Mouse (Mus musculus) left cerebral cortex, adult 11 months (tissue): ENCODE data around the gene D11Wsu47e.

Experiments
- DNase-seq: peaks from one replicate; pipeline ENCODE4 v3.0.0; 2022; ENCODE audit warnings: low spot score

The D11Wsu47e gene

GRCm38 (mm10) chr11:113705966-113706652, 21.9 kb downstream of the D11Wsu47e start:
- DNase-seq, result no peak

DNA sequence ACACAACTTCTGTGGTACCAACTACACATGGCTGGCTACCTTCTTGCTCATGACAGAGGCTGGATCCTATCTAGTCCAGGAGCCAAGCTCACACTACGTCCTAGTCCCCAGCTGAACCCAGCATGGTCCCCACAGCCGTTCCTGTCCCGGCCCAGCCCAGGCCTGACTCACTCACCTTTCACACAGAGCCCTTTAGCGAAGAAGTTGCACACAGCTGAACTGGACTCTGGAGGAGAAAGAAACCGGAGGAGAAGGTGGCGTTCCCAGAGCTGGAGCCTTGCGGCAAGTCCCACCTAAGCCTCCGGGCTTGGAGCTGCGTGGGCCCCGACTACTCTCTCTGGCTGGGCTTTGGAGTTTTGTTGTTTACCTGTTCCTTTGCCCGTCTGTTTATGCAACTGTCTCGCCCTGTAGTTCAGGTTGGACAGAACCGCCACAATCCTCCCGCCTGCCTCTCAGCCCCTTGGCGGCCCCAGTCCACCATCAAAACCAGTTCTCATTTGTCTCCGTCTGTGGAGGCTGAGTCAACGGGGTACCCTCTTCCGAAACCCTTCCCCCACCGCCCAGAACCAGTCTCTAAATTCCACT, 24.5 kb downstream of the D11Wsu47e start:
- no peak for DNase-seq

- DNase-seq, result no peak
Measured at GRCm38 (mm10) chr11:113709272-113709671, 25.1 kb downstream of the D11Wsu47e start.

DNA sequence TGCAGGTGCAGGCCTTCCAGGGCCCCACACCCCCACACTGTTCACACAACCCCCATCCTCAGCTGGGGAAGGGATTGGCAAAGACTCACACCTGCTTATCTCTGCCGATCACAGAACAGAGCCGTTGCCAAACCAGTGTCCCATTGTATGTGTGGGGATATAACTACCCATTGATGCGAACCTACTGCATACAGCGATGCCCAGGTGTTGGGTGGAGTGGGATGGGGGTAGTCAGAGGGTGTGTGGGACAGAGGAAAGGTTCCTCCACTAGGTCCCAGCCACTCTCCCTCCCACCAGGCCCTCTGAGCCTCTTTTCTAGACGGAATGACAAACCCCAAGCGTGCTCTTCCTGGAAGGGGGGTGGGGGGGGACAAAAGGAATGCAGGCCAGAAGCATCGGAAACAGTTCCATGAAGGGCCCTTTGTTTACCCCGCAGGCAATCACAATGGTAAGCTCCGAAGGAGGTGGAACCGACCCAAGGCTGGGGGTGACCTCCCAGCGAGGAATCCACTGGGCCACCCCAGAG, 25.6 kb downstream of the D11Wsu47e start, which contains the start of gene Cpsf4l:
Cpsf4l (minus strand) TSS at position 287 of the 526 bp plus-strand sequence.
- no peak for DNase-seq

DNA sequence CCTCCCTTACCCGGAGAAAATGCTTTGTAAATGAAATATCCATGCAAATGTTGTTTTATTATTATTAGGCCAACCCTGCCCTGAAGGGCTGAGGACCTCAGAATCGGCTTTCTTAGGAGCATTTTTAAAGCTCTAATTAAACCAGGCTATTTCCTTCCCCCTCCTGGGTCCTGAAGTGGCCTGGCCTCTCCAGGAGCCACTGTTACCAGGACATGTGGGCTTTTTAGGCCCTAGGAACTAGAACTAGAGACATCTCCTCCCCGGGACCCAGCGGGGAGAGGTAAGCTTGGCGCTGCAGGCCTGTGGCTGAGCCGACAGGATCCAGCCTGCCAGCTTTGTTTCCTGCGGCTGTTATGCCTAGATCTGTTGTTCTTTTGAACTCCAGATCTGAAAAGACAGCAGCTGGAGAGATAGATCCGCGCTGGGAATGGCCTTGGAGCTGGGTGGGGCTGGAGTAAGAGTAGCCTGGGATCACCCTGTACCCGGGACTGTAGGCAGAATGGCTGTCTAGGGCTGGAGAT, 26.1 kb downstream of the D11Wsu47e start:
- no peak for DNase-seq

- no peak for DNase-seq
Measured at GRCm38 (mm10) chr11:113711061-113711460, 26.8 kb downstream of the D11Wsu47e start.

DNA sequence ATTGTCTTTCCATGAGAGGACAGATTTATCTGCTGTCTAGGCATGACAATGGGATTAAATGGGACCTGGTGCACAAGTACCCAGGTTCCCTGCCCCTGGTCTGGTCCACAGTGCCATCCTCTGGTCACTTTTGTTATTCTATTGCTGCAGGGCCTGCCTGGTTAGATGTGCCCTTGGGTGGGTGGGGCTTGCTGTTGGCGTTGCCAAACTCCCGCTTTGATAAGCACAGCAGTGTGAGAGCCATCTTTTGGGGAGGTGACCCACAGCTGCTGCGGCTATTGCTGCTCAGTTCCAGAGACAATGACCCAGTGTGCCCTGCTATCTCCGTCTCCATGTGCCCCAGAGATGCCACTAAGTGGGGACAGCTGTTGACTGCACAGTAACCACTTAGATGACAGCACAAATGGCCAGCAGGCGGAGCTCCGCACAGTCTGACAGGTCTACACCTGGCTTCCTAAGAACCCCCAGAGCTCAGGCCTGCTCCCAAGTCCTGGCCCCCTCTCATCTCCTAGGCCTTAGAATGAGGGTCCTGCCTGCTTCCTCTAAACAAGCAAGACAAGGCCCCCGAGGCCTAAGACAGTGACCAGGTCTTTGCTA, 31.0 kb downstream of the D11Wsu47e start:
- DNase-seq, result no peak

DNA sequence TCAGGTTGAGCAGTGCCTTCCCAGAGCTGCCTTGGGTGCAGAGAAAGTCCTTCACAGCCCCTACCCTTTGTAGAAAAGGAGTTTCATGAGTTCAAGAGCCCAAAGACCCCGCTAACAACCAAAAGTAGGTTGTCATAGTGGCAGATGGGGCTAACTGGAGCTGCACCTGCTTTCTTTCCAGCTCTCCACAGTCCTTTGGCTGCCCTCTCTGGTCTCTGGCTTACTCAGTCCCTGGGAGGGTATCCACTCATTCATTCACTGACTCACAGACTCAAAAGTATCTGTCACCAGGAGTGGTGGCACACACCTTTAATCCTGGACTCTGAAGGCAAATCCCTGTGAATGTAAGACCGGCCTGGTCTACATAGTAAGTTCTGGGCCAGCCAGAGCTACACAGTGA, 31.9 kb downstream of the D11Wsu47e start:
- no peak for DNase-seq

DNA sequence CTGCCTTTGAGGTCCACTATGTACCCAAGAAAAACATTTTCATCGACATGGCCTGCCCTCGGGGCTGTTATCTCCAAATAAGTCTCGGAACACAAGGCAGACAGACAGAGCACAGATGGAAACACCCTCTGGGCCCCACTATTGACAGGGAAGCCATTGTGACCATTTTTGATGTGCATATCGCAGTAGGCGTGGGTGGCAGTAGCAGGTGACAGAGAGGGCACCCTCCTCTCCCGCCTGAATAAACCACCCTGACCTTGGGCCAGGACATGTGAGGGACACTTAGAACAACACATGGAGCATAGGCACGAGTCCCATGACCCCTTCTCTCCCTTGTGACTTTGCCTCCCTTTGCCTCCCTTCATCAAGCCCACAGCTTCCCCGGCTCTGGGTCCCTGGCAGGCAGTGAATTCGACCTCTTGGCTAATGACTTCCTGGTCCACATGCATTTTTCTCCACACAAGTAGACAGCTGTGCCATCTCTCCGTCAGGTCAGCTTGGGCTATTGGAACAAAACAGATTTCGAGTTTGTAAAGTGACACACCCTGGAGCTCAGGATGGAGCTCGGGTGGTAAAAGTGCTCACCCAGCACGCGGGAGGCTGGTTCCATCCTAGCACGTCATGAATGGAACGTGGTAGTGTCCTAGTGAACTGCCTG, 33.7 kb downstream of the D11Wsu47e start:
- no peak for DNase-seq

DNA sequence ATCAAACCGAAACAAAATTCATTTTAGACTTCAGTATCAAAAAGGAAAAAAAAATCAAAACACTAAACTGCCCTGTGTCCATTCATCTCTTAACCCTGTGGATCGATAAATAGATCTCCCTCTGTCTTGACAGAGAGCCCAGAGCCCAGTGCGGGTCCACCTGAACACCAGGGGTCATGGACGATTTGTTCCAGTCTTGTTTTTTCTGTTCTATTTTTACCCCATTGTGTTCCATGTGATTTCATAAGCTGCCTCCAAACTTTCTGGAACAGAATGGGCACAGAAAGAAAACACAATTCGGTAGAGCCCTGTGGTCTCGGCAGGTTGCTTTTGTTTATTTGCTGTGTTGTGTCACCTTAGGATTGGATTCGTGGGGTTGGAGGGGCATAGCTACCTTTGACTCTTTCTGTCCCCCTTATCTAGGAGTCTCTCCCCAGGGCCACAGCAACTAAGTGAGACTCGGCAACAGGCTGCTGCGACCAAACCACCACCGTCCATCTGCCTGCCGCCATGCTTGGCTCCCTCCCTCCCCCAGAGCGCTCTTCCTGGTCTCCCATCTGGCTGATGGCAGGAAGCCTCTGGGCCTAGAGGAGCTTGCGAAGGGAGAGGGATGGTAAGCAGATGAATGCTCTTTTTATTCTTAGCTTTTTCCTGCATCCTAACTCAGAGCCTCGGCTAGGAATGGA, 38.3 kb downstream of the D11Wsu47e start:
- DNase-seq, result no peak

GRCm38 (mm10) chr11:113725235-113726048, 41.2 kb downstream of the D11Wsu47e start:
- DNase-seq, result no peak

GRCm38 (mm10) chr11:113726994-113727888, 43.0 kb downstream of the D11Wsu47e start:
- DNase-seq, result no peak

- no peak for DNase-seq
Measured at GRCm38 (mm10) chr11:113727992-113728391, 43.8 kb downstream of the D11Wsu47e start.

DNA sequence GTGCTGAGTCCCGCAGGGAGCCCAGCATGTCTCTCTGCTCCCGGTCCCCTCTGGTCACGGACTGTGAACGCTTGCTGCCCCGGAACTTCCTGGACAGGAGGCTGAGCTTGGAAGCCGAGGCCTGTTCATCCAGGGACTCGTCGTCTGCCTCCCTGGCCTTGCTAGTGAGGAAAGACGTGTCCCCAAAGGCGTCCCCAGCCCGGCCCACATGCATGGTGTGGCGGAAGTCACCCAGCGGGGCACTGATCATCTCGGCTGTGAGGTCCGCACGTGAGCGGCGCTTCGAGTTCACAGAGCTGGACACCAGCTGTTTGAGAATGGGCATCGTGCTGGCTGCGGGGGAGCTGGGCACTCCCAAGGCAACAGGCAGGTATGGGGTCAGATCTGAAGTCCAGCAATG, 45.0 kb downstream of the D11Wsu47e start:
- no peak for DNase-seq

- DNase-seq, result no peak
Measured at GRCm38 (mm10) chr11:113729917-113730316, 45.7 kb downstream of the D11Wsu47e start.

GRCm38 (mm10) chr11:113730879-113731278, 46.7 kb downstream of the D11Wsu47e start:
- no peak for DNase-seq

DNA sequence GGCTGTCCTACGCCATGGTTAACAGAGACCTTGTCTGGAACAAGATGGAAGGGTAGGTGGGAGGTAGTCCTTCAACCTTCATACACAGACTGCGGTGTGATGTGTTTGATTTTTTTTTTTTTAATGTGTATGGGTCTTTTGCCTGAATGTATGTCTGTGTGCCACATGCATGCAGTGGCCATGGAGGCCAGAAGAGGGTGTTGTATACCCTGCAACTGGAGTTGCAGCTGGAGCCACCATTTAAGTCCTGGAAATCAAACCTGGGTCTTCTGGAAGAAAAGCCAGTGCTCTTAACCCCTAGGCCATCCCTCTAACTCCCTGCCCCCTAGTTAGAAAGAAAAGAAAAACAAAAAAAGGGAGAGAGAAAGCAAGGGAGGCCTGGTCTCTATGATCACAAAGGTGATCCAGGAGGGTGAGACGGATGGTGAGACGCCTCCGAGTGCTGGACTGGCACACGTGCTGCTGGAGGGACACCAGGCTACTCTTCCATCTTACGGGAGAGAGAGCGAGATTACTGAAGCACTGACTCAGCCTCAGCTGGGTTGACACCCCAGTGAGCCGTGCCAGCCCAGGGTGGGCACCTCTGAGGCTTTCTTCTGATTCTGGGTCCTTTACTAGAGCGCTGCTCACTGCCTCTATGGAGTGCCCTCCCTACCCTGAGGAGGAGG, 47.9 kb downstream of the D11Wsu47e start:
- no peak for DNase-seq

DNA sequence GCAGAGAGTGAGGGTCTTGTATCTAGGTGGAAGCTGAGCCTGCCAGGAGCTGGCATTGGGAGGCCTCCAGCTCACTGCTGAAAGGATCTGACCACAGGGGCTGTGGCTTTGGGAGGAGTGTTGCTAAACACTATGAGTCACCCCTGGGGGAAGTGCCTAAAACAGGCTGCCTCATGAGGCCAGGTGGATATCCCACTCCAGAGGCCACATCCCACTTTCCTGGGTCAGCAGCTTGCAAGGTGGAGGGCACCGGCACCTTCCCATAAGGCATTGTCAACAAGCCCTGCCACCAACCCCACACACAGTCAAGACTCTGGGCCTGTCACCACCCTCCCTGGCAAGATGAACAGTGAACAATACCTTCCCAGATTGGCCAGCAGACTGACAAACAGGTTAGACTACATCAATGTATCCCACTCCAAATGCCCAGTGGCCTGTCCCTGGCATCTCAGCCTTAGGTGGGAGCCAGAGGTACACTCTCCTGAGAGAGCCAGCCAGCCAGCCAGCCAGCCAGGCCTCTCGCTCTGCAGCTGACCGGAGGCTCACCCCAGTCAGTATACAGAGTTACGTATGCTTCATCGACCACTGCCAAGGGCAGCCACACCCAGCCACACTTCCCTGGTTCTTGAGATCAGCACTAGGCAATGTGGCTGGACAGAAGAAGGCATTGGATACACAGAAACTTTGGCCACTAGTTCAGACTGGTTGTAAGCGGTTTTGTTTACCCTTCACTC, 49.6 kb downstream of the D11Wsu47e start:
- DNase-seq, result no peak

GRCm38 (mm10) chr11:113735151-113735550, 50.9 kb downstream of the D11Wsu47e start:
- DNase-seq, result no peak
